Mouse (Mus musculus): ENCODE measurements around the gene Gad1. TPM values are rescaled to one million over a fixed set of nuclear protein-coding genes. Genes with fewer than 3 reads are reported as not detected.
A peak's percentile ranks its signal among the peaks of the same experiment; 100 is the strongest.

Gad1 gene
- polyA plus RNA-seq, 1 experiment from 2014 or later: 105 TPM

- Histone ChIP-seq H3K27ac (replicated peaks) (peak overlapping the region; percentile 90), H3K4me1 (replicated peaks) (peaks cover 26% of the 10 kb centered on the region), H3K36me3 (no peaks in the 10 kb centered on the region), H3K4me3 (peak overlapping the region; percentile 36), H3K9me3 (no peaks in the 10 kb centered on the region), H3K9ac (peak overlapping the region; percentile 31; the same call in 1 of the 2 replicates), H3K4me2 (peak overlapping the region; percentile 70), H3K27me3 (peaks cover 23% of the 10 kb centered on the region)
- WGBS: 5% methylated on average over 17 of the region's 18 CpGs
- peak; percentile 78 for ATAC-seq (ENCODE audit: low FRiP score, low read depth)
Observed at GRCm38 (mm10) chr2:70558112-70558842, 5.4 kb downstream of the Gad1 start.

DNA sequence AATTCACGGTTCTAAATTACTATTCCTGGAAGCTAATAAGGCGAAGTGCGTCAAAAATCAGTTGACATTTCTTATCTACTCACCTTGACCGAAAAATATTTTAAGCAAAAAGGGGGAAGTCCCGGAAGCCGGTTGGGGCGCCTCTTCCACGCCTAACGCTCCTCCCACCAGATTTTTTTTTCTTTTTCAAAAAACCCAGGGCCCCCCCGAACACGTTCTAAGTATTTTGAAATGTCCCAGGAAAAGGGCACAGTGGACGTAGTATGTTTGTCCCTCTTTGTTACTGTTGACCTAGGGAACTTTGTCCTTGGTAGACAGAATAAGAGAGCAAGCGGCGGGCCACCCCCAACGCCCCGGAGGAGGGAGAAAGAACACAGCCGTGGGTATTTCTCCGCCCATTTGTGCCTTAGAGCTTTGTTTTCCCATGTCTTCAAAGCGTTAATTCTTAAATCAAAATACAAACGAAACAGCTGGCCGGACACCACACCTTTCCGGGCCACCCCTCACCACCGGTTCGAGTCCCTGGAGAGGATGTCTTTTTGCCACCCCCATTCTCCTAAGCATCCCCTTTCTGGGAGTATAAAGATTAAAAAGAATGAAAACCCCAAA is 6.1 kb downstream of the Gad1 start:
- H3K4me1 ChIP-seq (replicated peaks): peaks cover 31% of the 10 kb centered on the region
- H3K36me3 ChIP-seq: no peaks in the 10 kb centered on the region
- H3K9ac ChIP-seq: peak overlapping the region; percentile 29
- H3K27ac ChIP-seq (replicated peaks): peak overlapping the region; percentile 90
- no peak for ATAC-seq (ENCODE audit: low FRiP score, low read depth)
- H3K9me3 ChIP-seq: no peaks in the 10 kb centered on the region
- H3K27me3 ChIP-seq: peaks cover 25% of the 10 kb centered on the region
- H3K4me2 ChIP-seq: peak overlapping the region; percentile 70
- WGBS: 7% methylated on average over 24 of the region's 24 CpGs
- H3K4me3 ChIP-seq: peak overlapping the region; percentile 36

GRCm38 (mm10) chr2:70559520-70559919 is 6.6 kb downstream of the Gad1 start:
- Histone ChIP-seq H3K4me1 (replicated peaks) (peaks cover 32% of the 10 kb centered on the region), H3K27me3 (peaks cover 25% of the 10 kb centered on the region), H3K4me3 (peak overlapping the region; percentile 36), H3K9ac (peak overlapping the region; percentile 29), H3K36me3 (no peaks in the 10 kb centered on the region), H3K9me3 (no peaks in the 10 kb centered on the region), H3K4me2 (peak overlapping the region; percentile 70), H3K27ac (replicated peaks) (peak overlapping the region; percentile 90)
- ATAC-seq (ENCODE audit: low FRiP score, low read depth): no peak
- 1% methylated on average over 13 of the region's 13 CpGs for WGBS

DNA sequence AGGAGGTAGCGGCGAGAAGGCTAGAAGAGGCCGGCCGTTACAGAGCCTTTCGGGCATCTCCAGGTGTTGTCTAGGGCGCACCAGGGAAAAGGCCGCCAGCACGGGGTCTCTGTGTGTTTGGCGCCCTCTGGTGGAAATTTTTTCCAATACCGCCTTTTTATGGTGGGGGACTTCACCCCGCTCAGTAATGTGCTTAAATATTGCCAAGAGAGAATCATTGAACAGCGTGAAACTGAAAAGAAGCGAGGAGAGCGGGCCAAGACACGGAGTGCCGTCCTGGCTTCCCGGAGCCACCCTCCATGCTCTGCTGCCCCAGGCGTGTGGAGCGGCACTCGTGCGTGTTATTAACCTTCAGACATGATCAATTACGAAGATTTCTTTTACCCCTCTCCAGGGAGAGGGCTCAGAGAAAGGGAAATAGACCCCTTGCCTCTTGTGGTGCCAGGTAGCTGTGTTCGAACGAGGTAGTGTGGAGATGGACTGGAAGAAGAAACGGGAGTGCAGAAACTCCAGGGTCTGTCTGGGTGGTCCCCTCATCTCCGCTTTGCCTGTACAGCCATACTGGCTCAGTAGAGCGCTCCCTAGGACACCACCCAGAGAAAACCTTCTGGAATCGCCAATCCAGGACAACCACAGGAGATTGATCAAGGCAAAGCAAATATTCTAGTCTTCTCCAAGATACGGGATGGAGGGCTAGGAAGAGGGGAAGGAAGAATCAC is 8.4 kb downstream of the Gad1 start:
- WGBS: under 1% methylated on average over 29 of the region's 29 CpGs
- Histone ChIP-seq H3K9ac (peak overlapping the region; percentile 67), H3K4me2 (peak overlapping the region; percentile 70), H3K4me1 (replicated peaks) (peaks cover 40% of the 10 kb centered on the region), H3K27me3 (peaks cover 37% of the 10 kb centered on the region), H3K9me3 (no peaks in the 10 kb centered on the region), H3K27ac (replicated peaks) (peak overlapping the region; percentile 90), H3K4me3 (peak overlapping the region; percentile 52), H3K36me3 (no peaks in the 10 kb centered on the region)
- ATAC-seq (ENCODE audit: low FRiP score, low read depth): peak; percentile 55

DNA sequence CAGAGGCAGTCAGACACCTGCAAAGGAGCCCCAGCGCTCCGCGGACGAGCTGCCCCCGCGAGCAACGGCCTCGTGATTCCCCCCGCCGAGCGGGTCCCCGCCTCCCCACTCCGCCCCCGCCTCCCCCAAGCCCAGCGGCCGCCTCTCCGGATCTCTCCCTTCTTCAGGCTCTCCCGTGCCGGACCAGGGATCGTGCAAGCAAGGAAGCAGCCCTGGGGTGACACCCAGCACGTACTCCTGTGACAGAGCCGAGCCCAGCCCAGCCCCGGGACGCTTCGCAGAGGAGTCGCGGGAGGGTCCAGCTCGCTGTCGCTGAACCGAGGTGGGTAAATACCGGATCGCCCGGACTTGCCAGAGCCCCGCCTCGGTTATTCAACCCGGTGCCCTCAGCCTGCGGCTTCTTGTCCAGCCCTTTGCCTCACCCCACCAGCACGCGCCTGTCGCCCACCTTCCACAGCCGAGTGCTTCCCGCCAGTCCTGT is 9.2 kb downstream of the Gad1 start:
- H3K27ac ChIP-seq (replicated peaks): peak overlapping the region; percentile 90
- WGBS: under 1% methylated on average over 42 of the region's 42 CpGs
- peak overlapping the region; percentile 67 for H3K9ac ChIP-seq
- peaks cover 46% of the 10 kb centered on the region for H3K4me1 ChIP-seq (replicated peaks)
- H3K9me3 ChIP-seq: no peaks in the 10 kb centered on the region
- H3K4me2 ChIP-seq: peak overlapping the region; percentile 70
- H3K27me3 ChIP-seq: peaks cover 37% of the 10 kb centered on the region
- ATAC-seq (ENCODE audit: low FRiP score, low read depth): 0 out of 2 replicates have a peak, but pooled peaks have one; percentile 14
- peak overlapping the region; percentile 52 for H3K4me3 ChIP-seq
- no peaks in the 10 kb centered on the region for H3K36me3 ChIP-seq

DNA sequence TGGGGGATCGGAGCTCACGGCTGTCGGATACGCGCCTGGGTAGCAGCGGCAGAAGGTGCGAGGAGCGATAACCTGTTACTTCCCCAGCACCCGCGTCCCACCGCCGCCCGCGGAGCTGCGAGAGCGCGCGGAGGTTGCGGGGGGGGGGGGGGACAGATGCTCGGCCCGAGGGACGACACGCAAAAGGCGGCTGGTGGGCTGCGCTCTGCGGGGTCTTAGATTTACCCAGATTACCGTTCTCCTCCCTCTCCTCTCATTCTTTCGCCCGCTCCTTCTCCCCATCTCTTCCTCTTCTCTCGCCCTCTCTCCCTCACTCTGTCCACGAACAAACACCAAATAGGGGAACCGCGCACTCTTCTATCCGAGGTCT is 9.7 kb downstream of the Gad1 start:
- ATAC-seq (ENCODE audit: low FRiP score, low read depth): no peak
- Histone ChIP-seq H3K9me3 (no peaks in the 10 kb centered on the region), H3K4me2 (peak overlapping the region; percentile 70), H3K27ac (replicated peaks) (peak overlapping the region; percentile 90), H3K36me3 (no peaks in the 10 kb centered on the region), H3K27me3 (peaks cover 37% of the 10 kb centered on the region), H3K9ac (peak overlapping the region; percentile 67), H3K4me1 (replicated peaks) (peaks cover 50% of the 10 kb centered on the region), H3K4me3 (peak overlapping the region; percentile 52)
- WGBS: under 1% methylated on average over 29 of the region's 34 CpGs

DNA sequence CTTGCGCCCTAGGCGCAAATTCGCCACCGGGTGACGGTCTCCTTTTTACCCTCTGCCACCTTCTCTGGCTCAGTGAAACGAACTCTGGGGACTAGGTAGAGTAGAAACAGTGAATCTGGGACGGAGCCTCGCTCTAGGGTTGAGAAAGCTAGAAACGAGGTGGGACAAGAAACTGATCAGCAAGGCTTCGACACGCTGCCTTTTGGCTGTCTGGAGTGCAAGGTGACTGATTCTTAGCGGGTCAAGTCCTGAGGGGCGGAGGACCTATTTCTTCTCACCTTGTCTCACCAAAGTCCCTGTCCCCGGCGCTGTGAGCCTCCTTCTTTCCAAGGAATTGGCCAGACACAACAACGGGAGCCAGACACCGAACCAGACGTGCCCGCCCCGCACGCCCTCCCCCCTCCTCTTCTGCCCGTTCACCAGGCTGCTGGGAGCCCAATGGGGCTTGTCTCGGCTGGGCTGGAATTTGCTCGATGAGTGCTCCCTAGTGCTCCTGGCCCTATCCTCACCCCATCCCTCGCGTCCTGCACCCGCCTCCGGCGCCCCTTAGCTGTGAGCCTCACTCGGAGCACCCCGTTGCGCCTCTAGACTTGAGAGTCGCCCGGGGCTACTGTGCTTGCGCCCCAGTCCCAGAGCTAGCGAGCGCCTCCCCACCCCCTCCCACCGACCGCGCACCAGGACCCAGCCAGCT is 10.3 kb downstream of the Gad1 start:
- Histone ChIP-seq H3K9ac (peak overlapping the region; percentile 67), H3K27ac (replicated peaks) (peak overlapping the region; percentile 90), H3K9me3 (no peaks in the 10 kb centered on the region), H3K4me2 (peak overlapping the region; percentile 70), H3K4me1 (replicated peaks) (peaks cover 49% of the 10 kb centered on the region), H3K4me3 (peak overlapping the region; percentile 52), H3K27me3 (peaks cover 37% of the 10 kb centered on the region), H3K36me3 (no peaks in the 10 kb centered on the region)
- no peak for ATAC-seq (ENCODE audit: low FRiP score, low read depth)
- under 1% methylated on average over 40 of the region's 40 CpGs for WGBS

- peak overlapping the region; percentile 70 for H3K4me2 ChIP-seq
- H3K36me3 ChIP-seq: no peaks in the 10 kb centered on the region
- H3K9ac ChIP-seq: peak overlapping the region; percentile 67
- H3K4me1 ChIP-seq (replicated peaks): peaks cover 58% of the 10 kb centered on the region
- no peak for ATAC-seq (ENCODE audit: low FRiP score, low read depth)
- peak overlapping the region; percentile 90 for H3K27ac ChIP-seq (replicated peaks)
- peak overlapping the region; percentile 52 for H3K4me3 ChIP-seq
- no peaks in the 10 kb centered on the region for H3K9me3 ChIP-seq
- H3K27me3 ChIP-seq: peaks cover 44% of the 10 kb centered on the region
- WGBS: 1% methylated on average over 38 of the region's 38 CpGs
Observed at GRCm38 (mm10) chr2:70563721-70564645, 11.1 kb downstream of the Gad1 start.

DNA sequence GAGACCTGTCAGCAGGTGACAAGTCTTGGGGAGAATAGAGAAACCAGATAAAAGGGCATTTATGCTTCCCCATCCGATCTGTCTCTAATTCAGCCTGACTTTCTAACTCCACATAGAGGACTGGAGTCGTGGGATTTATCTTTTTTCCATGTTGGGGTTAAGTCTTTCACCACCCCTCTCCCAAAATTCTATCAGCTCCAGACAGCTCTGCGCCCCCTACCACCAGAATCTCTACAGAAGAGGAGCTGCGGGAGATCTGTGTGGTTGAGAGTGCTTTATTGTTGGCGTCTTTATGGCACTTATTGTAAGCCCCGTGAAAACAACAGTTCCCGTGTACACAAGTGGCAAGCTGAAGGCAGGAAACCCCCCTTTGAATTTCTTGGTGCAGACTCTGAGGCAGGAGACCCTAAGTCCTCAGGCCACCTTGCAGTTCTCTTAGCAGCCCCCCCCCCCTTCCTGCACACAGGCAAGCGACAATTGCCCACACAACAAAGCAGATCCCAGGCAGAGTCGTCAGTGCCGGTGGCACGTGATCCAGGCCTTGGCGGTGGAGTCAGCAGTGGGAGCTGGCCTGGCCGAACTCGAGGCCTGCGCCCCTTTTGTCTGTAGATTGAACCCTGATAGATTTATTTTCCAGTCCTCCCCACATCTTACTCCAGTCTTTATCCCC is 11.9 kb downstream of the Gad1 start:
- 3% methylated on average over 15 of the region's 15 CpGs for WGBS
- Histone ChIP-seq H3K27ac (replicated peaks) (peak overlapping the region; percentile 90), H3K4me1 (replicated peaks) (peaks cover 61% of the 10 kb centered on the region)

More for the DNA sequence above, 11.9 kb downstream of the Gad1 start:
- H3K4me3 ChIP-seq: peak overlapping the region; percentile 52
- no peak for ATAC-seq (ENCODE audit: low FRiP score, low read depth)
- peak overlapping the region; percentile 70 for H3K4me2 ChIP-seq
- H3K27me3 ChIP-seq: peaks cover 45% of the 10 kb centered on the region
- no peaks in the 10 kb centered on the region for H3K9me3 ChIP-seq
- H3K9ac ChIP-seq: peak overlapping the region; percentile 67
- H3K36me3 ChIP-seq: no peaks in the 10 kb centered on the region

Data from hindbrain, embryonic 15.5 days (tissue).